Mouse (Mus musculus) cortical plate, adult 2 months (tissue): ENCODE measurements around the gene Cdh4.

ENCODE experiments used
- CTCF ChIP-seq: fragments of 200-500 bp; IDR thresholded peaks from 2 replicates; pipeline ENCODE4 v1.5.1; 2011; ENCODE audit warnings: mild to moderate bottlenecking, control low read depth, low read length; ENCODE audit not compliant: insufficient read depth; ENCODE audit errors: extremely low read depth
- POLR2A ChIP-seq: fragments of 200-500 bp; IDR thresholded peaks from 2 replicates; pipeline ENCODE4 v1.6.1; 2011; ENCODE audit warnings: mild to moderate bottlenecking, low read length, control low read depth; ENCODE audit not compliant: insufficient read depth; ENCODE audit errors: extremely low read depth

GRCm38 (mm10) chr2:179521444-179521843 is 79.2 kb downstream of the Cdh4 start:
- no peak for TF ChIP-seq POLR2A
- TF ChIP-seq CTCF, result no peak
